Mouse (Mus musculus) kidney, postnatal 10 days (tissue): ENCODE results near the gene Hoxd9.

Experiments
- DNase-seq: peaks from one replicate; pipeline ENCODE4 v3.0.0; 2021; ENCODE audit warnings: mixed read lengths

Hoxd9 gene

DNA sequence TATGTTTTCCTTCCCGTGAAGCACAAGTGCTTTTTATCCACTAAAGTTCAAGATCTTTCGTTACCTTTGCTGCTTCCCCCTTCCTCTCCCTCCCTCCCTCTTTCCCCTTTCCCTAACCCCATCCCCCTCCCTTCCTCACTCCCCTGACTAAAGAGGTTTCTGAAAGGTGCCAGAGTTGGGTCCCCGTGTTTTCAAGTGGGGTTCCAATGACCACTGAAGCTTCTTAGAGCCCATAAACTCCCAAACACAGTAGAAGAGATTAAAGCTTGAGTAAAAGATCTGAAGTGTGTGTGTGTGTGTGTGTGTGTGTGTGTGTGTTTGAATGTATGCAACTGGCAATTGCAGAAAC is 28.3 kb upstream of the Hoxd9 start:
- DNase-seq, result no peak

DNA sequence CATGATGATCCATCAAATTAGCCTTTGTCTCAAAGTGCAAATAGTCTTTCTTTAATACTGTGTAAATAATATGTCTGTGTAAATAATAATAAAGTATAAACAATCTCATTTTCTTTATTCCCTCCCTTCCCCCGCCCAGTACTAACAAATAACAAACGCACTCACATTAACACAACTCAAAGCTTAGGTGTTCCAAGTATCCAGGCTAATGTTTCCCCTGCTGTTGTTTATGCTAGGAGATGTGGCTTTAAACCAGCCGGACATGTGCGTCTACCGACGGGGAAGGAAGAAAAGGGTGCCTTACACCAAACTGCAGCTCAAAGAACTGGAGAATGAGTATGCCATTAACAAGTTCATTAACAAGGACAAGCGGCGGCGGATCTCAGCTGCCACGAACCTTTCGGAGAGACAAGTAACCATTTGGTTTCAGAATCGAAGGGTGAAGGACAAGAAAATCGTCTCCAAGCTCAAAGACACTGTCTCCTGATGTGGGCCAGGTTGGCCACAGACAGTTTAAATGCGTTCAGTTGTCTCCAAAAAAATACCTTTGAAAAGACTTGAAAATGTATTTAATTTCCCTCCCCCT is 27.8 kb upstream of the Hoxd9 start:
- no peak for DNase-seq

DNA sequence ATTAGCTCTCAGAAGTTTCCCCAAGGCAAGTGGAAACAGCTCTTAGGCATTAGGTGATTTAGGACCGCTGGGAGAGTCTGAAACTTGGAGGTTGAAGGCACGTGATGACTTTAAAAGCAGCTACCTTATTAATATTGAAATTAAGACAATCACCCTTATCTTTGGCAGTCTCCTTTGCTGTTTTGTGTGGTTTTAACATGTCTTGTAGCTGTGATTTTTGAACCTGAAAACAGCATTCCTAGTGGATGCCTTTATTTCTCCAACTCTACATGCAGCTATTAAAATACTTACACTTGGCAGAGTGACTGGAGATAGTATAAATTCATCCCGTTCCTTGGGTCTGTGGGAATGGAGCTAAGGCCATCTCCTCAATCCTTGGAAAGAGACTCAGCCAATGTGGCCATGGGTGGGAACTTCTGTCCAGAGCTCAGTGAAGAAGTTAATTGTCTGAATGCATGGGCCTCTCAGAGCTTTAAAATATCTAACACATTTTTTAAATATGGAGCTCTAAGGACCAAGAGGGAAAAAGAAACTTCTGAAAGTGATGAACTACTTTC is 26.8 kb upstream of the Hoxd9 start:
- no peak for DNase-seq

GRCm38 (mm10) chr2:74671847-74672246 is 25.7 kb upstream of the Hoxd9 start:
- no peak for DNase-seq

GRCm38 (mm10) chr2:74672481-74673362 is 24.8 kb upstream of the Hoxd9 start:
- DNase-seq, result peak; percentile 85

DNA sequence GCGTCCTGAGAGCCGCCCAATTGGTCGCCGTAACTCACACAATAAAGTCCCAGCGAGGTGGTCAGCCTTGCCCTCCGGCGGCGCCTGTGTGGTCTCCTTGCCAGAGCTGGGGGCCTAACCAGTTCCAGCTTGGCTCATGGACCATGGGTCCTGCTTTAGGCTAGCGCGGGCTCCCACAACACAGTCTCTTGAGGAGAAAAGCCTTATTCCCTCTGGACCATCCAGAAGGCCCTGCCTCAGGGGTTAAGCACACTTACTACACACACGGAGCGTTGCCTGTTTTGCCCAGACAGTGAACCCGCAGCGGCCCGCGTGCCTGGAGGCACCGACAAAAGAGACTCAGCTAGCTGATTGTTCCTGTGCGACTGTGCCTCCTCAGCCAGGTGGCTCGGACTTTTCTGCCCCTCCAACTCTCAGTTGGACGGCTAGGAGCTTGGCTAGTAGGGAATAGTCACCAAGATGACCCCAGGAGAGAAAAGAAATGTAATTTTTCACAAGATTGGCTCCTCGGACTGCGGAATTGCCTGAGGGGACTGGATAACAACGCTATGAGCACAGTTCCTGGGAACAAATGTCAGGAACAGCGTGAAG is 23.6 kb upstream of the Hoxd9 start:
- DNase-seq, result no peak

- DNase-seq, result peak; percentile 31
Observed at GRCm38 (mm10) chr2:74674881-74675665, 22.5 kb upstream of the Hoxd9 start, which contains the start of gene Hoxd12. Hoxd12 (plus strand) TSS chr2:74675013.

GRCm38 (mm10) chr2:74675666-74676282 is 21.8 kb upstream of the Hoxd9 start:
- peak; percentile 15 for DNase-seq

- DNase-seq, result no peak
Observed at GRCm38 (mm10) chr2:74676376-74677052, 21.0 kb upstream of the Hoxd9 start.

GRCm38 (mm10) chr2:74677106-74677505 is 20.4 kb upstream of the Hoxd9 start:
- DNase-seq, result no peak

DNA sequence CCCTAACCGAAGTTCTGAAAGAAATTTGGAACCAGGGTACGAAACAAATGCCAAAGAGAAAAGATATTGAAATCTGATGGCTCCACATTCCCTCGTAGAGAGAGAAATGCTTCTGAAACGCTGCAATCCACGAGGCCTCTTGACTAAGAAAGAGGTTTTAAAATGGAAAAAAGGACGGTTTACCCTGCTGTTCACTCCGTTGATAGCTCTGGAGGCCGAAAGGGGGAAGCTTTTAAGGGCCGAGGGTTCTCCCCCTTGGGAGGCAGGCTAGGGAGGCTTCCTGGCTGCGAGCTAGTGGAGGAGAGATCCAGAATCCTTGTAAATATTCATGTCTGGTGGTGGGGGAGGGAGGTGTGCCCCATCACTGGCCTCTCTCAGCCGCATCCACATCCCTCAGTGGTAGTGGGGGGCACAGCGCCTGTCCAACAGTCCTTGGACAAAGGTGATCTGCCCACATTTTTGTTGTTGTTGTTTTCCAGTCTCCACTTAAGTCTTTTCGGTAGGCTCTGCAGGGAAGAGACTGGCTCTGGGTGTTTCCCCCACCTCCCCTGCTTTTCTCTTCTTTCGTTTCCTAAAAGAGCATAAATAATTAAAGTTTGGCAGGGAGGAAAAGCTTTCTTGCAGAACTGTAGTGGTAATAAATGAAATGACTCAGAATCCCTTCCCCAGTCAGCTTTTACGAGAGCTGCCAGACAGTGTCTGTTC is 18.5 kb upstream of the Hoxd9 start, which contains the start of gene Hoxd11:
Gene Hoxd11 (plus strand): TSS at position 667 of the 705 bp plus-strand sequence.
- DNase-seq, result peak; percentile 43

GRCm38 (mm10) chr2:74679596-74679971 is 17.9 kb upstream of the Hoxd9 start:
- DNase-seq, result peak; percentile 58

GRCm38 (mm10) chr2:74679980-74680379 is 17.5 kb upstream of the Hoxd9 start:
- DNase-seq, result peak; percentile 50

DNA sequence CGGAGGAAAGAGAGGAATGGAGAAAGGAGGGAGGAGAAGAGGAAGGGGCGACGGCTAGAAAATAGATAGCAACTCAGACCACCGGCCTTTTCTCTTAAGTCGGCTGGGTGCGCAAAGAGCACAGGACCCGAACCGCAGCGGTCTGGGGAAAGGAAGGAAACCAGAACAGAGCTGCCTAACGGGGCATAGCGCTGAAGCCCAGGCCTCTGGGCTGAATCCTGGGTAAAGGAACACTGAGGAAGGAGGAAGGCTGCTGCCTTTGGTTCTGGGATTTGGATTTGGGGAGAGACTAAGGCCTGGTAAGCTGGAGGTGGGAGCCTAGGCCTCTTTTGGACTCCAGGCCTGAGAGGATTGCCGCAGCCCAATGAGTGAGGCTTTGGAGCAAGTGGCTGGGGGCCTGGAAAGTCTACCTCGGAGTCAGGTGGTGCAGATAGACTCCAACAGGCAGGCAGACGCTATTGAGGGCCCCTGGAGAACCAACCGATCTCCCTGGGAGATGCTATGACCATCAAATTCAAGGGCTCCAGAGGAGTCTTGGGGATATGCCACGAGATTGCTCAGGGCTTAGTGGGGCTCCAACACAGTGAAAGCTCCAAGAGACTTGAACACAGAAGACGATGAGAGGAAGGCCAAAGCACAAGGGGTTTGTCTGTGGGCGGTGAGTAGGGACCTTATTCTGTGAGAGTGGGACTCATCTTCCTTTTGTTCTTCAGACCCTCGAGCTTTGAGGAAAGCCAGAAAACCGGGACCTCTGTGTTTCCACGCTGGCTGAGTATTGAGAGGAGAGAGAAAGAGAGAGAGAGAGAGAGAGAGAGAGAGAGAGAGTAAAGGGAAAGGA is 16.7 kb upstream of the Hoxd9 start:
- DNase-seq, result peak; percentile 57

GRCm38 (mm10) chr2:74681594-74682531 is 15.7 kb upstream of the Hoxd9 start:
- DNase-seq, result peak; percentile 69

DNA sequence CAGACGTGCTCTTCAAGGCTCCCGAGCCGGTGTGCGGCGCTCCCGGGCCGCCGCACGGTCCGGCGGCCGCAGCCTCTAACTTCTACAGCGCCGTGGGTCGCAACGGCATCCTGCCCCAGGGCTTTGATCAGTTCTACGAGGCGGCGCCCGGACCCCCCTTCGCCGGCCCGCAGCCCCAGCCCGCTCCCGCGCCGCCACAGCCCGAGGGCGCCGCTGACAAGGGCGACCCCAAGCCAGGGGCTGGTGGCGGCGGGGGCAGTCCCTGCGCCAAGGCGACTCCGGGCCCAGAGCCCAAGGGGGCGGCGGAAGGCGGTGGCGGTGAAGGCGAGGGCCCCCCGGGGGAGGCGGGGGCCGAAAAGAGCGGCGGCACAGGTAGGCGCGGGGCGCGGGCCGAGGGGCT is 14.7 kb upstream of the Hoxd9 start:
- DNase-seq, result peak; percentile 48

DNA sequence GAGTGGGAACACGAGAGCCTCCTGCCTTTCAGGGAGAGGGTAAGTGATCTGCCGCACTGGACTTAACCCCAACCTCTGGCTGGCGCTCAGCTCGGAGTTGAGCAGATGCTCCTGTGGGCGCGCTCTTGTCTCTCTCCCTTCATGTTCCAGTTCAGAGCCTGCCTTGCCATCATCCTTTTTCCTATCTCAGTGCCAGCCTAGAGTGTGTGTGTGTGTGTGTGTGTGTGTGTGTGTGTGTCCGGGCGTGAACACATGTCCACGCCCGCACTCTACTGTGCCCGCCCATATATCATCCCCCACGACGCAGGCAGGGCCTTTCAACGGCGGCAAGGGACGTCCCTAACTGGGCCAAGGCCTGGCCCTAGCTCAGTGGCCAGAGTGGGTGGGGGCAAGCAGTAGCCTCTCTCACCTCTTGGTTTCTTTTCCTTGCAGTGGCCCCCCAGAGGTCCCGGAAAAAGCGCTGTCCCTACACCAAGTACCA is 14.0 kb upstream of the Hoxd9 start:
- peak; percentile 72 for DNase-seq

GRCm38 (mm10) chr2:74684106-74684505 is 13.4 kb upstream of the Hoxd9 start:
- no peak for DNase-seq
